Mouse (Mus musculus): ENCODE results near the gene Sigirr. TPM values are rescaled to one million over a fixed set of nuclear protein-coding genes. Genes with fewer than 3 reads are reported as not detected.

Sigirr gene
- 3.4 and 3.5 TPM in 2 replicates for polyA plus RNA-seq (2015; fragmentation: Nextera tagmentation; extraction: Ambion mirVana)

- H3K36me3 ChIP-seq, result no peaks in the 10 kb centered on the region
- H3K4me1 ChIP-seq, result peaks cover 19% of the 10 kb centered on the region
- under 1% methylated on average over 56 of the region's 56 CpGs for WGBS
- no peaks in the 10 kb centered on the region for H3K9me3 ChIP-seq
- ATAC-seq (ENCODE audit: extremely low read depth, insufficient number of reproducible peaks, low FRiP score, low TSS enrichment), result no peak
- H3K27me3 ChIP-seq (replicated peaks), result peaks cover 75% of the 10 kb centered on the region
- peak within 1 kb of the TSS; percentile 93 for H3K4me2 ChIP-seq
- H3K4me3 ChIP-seq, result peak within 1 kb of the TSS; percentile 59
- H3K9ac ChIP-seq, result peak within 1 kb of the TSS; percentile 77
- no peak within 1 kb of the TSS for H3K27ac ChIP-seq (replicated peaks)
Measured at GRCm38 (mm10) chr7:141099911-141100691, at the start of gene Sigirr. Gene Sigirr (minus strand): TSS chr7:141100572.

- Histone ChIP-seq H3K27me3 (replicated peaks) (no peaks in the 10 kb centered on the region), H3K36me3 (peaks cover 76% of the 10 kb centered on the region), H3K9ac (no peak overlapping the region), H3K4me1 (peaks cover 14% of the 10 kb centered on the region), H3K9me3 (no peaks in the 10 kb centered on the region), H3K4me2 (no peak overlapping the region), H3K27ac (replicated peaks) (no peak overlapping the region), H3K4me3 (no peak overlapping the region)
- ATAC-seq (ENCODE audit: extremely low read depth, insufficient number of reproducible peaks, low FRiP score, low TSS enrichment), result no peak
- 79% methylated on average over 4 of the region's 4 CpGs for WGBS
Measured at GRCm38 (mm10) chr7:141148639-141149038, 48.3 kb upstream of the Sigirr start.

- ATAC-seq (ENCODE audit: extremely low read depth, insufficient number of reproducible peaks, low FRiP score, low TSS enrichment), result no peak
- H3K4me3 ChIP-seq, result no peak overlapping the region
- 75% methylated on average over 6 of the region's 6 CpGs for WGBS
- H3K4me1 ChIP-seq, result peaks cover 14% of the 10 kb centered on the region
- H3K36me3 ChIP-seq, result peaks cover 75% of the 10 kb centered on the region
- no peaks in the 10 kb centered on the region for H3K27me3 ChIP-seq (replicated peaks)
- no peak overlapping the region for H3K9ac ChIP-seq
- H3K4me2 ChIP-seq, result no peak overlapping the region
- H3K9me3 ChIP-seq, result no peaks in the 10 kb centered on the region
- H3K27ac ChIP-seq (replicated peaks), result no peak overlapping the region
Measured at GRCm38 (mm10) chr7:141147044-141147443, 46.7 kb upstream of the Sigirr start.

GRCm38 (mm10) chr7:141146043-141146595 is 45.7 kb upstream of the Sigirr start:
- WGBS, result 89% methylated on average over 12 of the region's 12 CpGs
- H3K27me3 ChIP-seq (replicated peaks), result no peaks in the 10 kb centered on the region

GRCm38 (mm10) chr7:141145403-141145802 is 45.0 kb upstream of the Sigirr start:
- Histone ChIP-seq H3K36me3 (peaks cover 59% of the 10 kb centered on the region), H3K27me3 (replicated peaks) (no peaks in the 10 kb centered on the region), H3K9me3 (no peaks in the 10 kb centered on the region), H3K9ac (no peak overlapping the region), H3K4me1 (peaks cover 14% of the 10 kb centered on the region), H3K27ac (replicated peaks) (no peak overlapping the region), H3K4me3 (no peak overlapping the region), H3K4me2 (no peak overlapping the region)
- 60% methylated on average over 1 of the region's 1 CpGs for WGBS
- no peak for ATAC-seq (ENCODE audit: extremely low read depth, insufficient number of reproducible peaks, low FRiP score, low TSS enrichment)

More at GRCm38 (mm10) chr7:141146043-141146595, 45.7 kb upstream of the Sigirr start:
- no peak overlapping the region for H3K4me3 ChIP-seq
- H3K9me3 ChIP-seq, result no peaks in the 10 kb centered on the region
- no peak overlapping the region for H3K4me2 ChIP-seq
- no peak overlapping the region for H3K27ac ChIP-seq (replicated peaks)
- no peak overlapping the region for H3K9ac ChIP-seq
- ATAC-seq (ENCODE audit: extremely low read depth, insufficient number of reproducible peaks, low FRiP score, low TSS enrichment), result no peak
- H3K36me3 ChIP-seq, result peaks cover 66% of the 10 kb centered on the region
- H3K4me1 ChIP-seq, result peaks cover 14% of the 10 kb centered on the region

- H3K27ac ChIP-seq (replicated peaks), result no peak overlapping the region
- peaks cover 62% of the 10 kb centered on the region for H3K36me3 ChIP-seq
- H3K27me3 ChIP-seq (replicated peaks), result no peaks in the 10 kb centered on the region
- no peak overlapping the region for H3K4me3 ChIP-seq
- no peak for ATAC-seq (ENCODE audit: extremely low read depth, insufficient number of reproducible peaks, low FRiP score, low TSS enrichment)
- WGBS, result 93% methylated on average over 3 of the region's 3 CpGs
- no peaks in the 10 kb centered on the region for H3K9me3 ChIP-seq
- no peak overlapping the region for H3K4me2 ChIP-seq
- no peak overlapping the region for H3K9ac ChIP-seq
- peaks cover 14% of the 10 kb centered on the region for H3K4me1 ChIP-seq
Measured at GRCm38 (mm10) chr7:141144650-141145049, 44.3 kb upstream of the Sigirr start.

- Histone ChIP-seq H3K36me3 (peaks cover 70% of the 10 kb centered on the region), H3K27ac (replicated peaks) (no peak overlapping the region), H3K4me3 (no peak overlapping the region), H3K4me2 (no peak overlapping the region), H3K9me3 (no peaks in the 10 kb centered on the region), H3K4me1 (peaks cover 14% of the 10 kb centered on the region), H3K9ac (no peak overlapping the region), H3K27me3 (replicated peaks) (no peaks in the 10 kb centered on the region)
- 90% methylated on average over 2 of the region's 2 CpGs for WGBS
- ATAC-seq (ENCODE audit: extremely low read depth, insufficient number of reproducible peaks, low FRiP score, low TSS enrichment), result no peak
Measured at GRCm38 (mm10) chr7:141143861-141144260, 43.5 kb upstream of the Sigirr start.

GRCm38 (mm10) chr7:141143112-141143511 is 42.7 kb upstream of the Sigirr start:
- H3K4me1 ChIP-seq, result peaks cover 14% of the 10 kb centered on the region
- H3K36me3 ChIP-seq, result peaks cover 70% of the 10 kb centered on the region
- no peak overlapping the region for H3K4me2 ChIP-seq
- H3K4me3 ChIP-seq, result no peak overlapping the region
- WGBS, result 52% methylated on average over 5 of the region's 5 CpGs
- ATAC-seq (ENCODE audit: extremely low read depth, insufficient number of reproducible peaks, low FRiP score, low TSS enrichment), result no peak
- no peaks in the 10 kb centered on the region for H3K27me3 ChIP-seq (replicated peaks)
- no peak overlapping the region for H3K9ac ChIP-seq
- no peak overlapping the region for H3K27ac ChIP-seq (replicated peaks)
- H3K9me3 ChIP-seq, result no peaks in the 10 kb centered on the region

- H3K36me3 ChIP-seq, result peaks cover 71% of the 10 kb centered on the region
- H3K9ac ChIP-seq, result no peak overlapping the region
- no peak overlapping the region for H3K4me3 ChIP-seq
- no peak overlapping the region for H3K4me2 ChIP-seq
- H3K27ac ChIP-seq (replicated peaks), result no peak overlapping the region
- H3K9me3 ChIP-seq, result no peaks in the 10 kb centered on the region
- WGBS, result 77% methylated on average over 4 of the region's 4 CpGs
- no peak for ATAC-seq (ENCODE audit: extremely low read depth, insufficient number of reproducible peaks, low FRiP score, low TSS enrichment)
- H3K4me1 ChIP-seq, result peaks cover 10% of the 10 kb centered on the region
- no peaks in the 10 kb centered on the region for H3K27me3 ChIP-seq (replicated peaks)
Measured at GRCm38 (mm10) chr7:141141326-141141725, 41.0 kb upstream of the Sigirr start.

GRCm38 (mm10) chr7:141131904-141132755 is 31.8 kb upstream of the Sigirr start:
- Histone ChIP-seq H3K4me1 (peaks cover 24% of the 10 kb centered on the region), H3K4me2 (peak overlapping the region; percentile 95), H3K9ac (peak overlapping the region; percentile 89), H3K36me3 (peaks cover 23% of the 10 kb centered on the region), H3K4me3 (peak overlapping the region; percentile 72), H3K27me3 (replicated peaks) (no peaks in the 10 kb centered on the region), H3K27ac (replicated peaks) (peak overlapping the region; percentile 46; the same call in 1 of the 2 replicates), H3K9me3 (no peaks in the 10 kb centered on the region)
- ATAC-seq (ENCODE audit: extremely low read depth, insufficient number of reproducible peaks, low FRiP score, low TSS enrichment), result no peak
- WGBS, result 58% methylated on average over 12 of the region's 12 CpGs

All from heart, embryonic 13.5 days (tissue).